31 mouse cellular contexts compared by ENCODE assay signal in the genomic region with DNA sequence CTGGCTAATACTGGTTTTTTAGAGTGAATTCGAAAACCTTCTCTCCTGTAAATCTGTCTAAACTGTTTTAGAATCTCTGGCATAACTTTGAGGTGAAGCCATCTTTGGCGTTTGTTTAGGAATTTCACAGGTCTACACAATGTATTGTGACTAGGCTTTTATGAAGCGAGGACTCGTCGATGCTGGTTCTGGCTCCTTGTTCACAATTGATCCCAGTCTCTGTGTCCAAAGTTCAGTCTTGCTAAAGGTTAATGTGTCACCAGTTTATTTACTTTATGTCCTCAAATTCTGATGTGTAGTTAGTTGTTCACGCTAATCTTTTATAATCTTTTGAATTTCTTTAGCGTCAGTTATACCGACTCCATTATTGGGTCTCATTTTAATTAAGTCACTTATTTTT. TPM values are rescaled to one million over a fixed set of nuclear protein-coding genes. Genes with fewer than 3 reads are reported as not detected.
DNase-seq lines count a peak whose midpoint lies in the region; ATAC-seq and TF ChIP-seq lines count a peak whose summit lies in the region.
"Had no signal": no experiment of that assay in that cellular context is flagged by ENCODE, and none has a peak within 500 bp of the region (broad histone marks: within the 10 kb centered on the region; RNA-seq: fewer than 3 reads in every experiment).

No protein-coding gene starts in this region.

- WGBS in kidney, adult 2 months = 61% methylated on average over 8 of the region's 8 CpGs
- 29% methylated on average over 8 of the region's 8 CpGs for WGBS in liver, adult 2 months
- WGBS in liver, embryonic 11.5 days = 81% methylated on average over 8 of the region's 8 CpGs
- 64% methylated on average over 8 of the region's 8 CpGs for WGBS in intestine, embryonic 16.5 days

- no peaks in the 10 kb centered on the region for H3K36me3 ChIP-seq in kidney, adult 2 months (ENCODE audit: control insufficient read depth, insufficient read depth, low read length)
- H3K36me3 ChIP-seq in liver, adult 2 months (ENCODE audit: control insufficient read depth, insufficient read depth, low read length) = no peaks in the 10 kb centered on the region
- no peaks in the 10 kb centered on the region for H3K36me3 ChIP-seq in liver, embryonic 11.5 days (ENCODE audit: control insufficient read depth, insufficient read depth, low read length)
- no peaks in the 10 kb centered on the region for H3K36me3 ChIP-seq in intestine, embryonic 16.5 days (ENCODE audit: control insufficient read depth, insufficient read depth, low read length)
- H3K36me3 ChIP-seq: embryonic facial prominence, embryonic 10.5 days; embryonic facial prominence, embryonic 13.5 days; forebrain, embryonic 12.5 days; forebrain, embryonic 15.5 days; G1E; heart, embryonic 12.5 days; heart, embryonic 15.5 days; hindbrain, embryonic 10.5 days; hindbrain, embryonic 13.5 days had no signal

- no peak overlapping the region for H3K4me3 ChIP-seq in kidney, adult 2 months (ENCODE audit: insufficient read depth, low read depth, low read length)
- H3K4me3 ChIP-seq in liver, adult 2 months (ENCODE audit: insufficient read depth, low read depth, low read length) = peak overlapping the region; percentile 41; the same call in 1 of the 2 replicates
- H3K4me3 ChIP-seq in liver, embryonic 11.5 days (ENCODE audit: low read depth, low read length) = no peak overlapping the region
- no peak overlapping the region for H3K4me3 ChIP-seq in intestine, embryonic 16.5 days (ENCODE audit: low read length)
- H3K4me3 ChIP-seq: embryonic facial prominence, embryonic 10.5 days; embryonic facial prominence, embryonic 13.5 days; erythroblast, embryonic 14.5 days; forebrain, embryonic 12.5 days; forebrain, embryonic 15.5 days; heart, embryonic 12.5 days; heart, embryonic 15.5 days; hindbrain, embryonic 10.5 days; hindbrain, embryonic 13.5 days had no signal

- H3K4me1 ChIP-seq in kidney, adult 2 months (ENCODE audit: control insufficient read depth, insufficient read depth, low read length) = peaks cover 4% of the 10 kb centered on the region; the same call in 1 of the 2 replicates
- peaks cover 4% of the 10 kb centered on the region for H3K4me1 ChIP-seq in liver, adult 2 months (ENCODE audit: control insufficient read depth, insufficient read depth, low read length)
- H3K4me1 ChIP-seq in liver, embryonic 11.5 days (replicated peaks; ENCODE audit: control insufficient read depth, insufficient read depth, low read length) = no peaks in the 10 kb centered on the region
- no peaks in the 10 kb centered on the region for H3K4me1 ChIP-seq in intestine, embryonic 16.5 days (ENCODE audit: control insufficient read depth, insufficient read depth, low read length)
- H3K4me1 ChIP-seq: embryonic facial prominence, embryonic 10.5 days; embryonic facial prominence, embryonic 13.5 days; forebrain, embryonic 12.5 days; forebrain, embryonic 15.5 days; heart, embryonic 12.5 days; heart, embryonic 15.5 days; hindbrain, embryonic 10.5 days had no signal

- DNase-seq in kidney, adult 2 months = peak; percentile 82
- DNase-seq in kidney, adult 11 months = no peak
- DNase-seq in liver, adult 2 months (ENCODE audit: extremely low read depth, low read depth, low spot score) = peak; percentile 96
- DNase-seq in liver, embryonic 11.5 days (ENCODE audit: low spot score) = no peak
- DNase-seq in cerebellum, adult 9-11 months = no peak
- DNase-seq: adrenal gland, adult 2 months; adrenal gland, postnatal 14 days; B cell, adult 2 months; cerebellum, adult 11 months; cerebellum, adult 2 months; cerebellum, postnatal 10 days; cerebellum, postnatal 36 days; embryo, embryonic 11 days; gastrocnemius, postnatal 25 days; heart, adult 18-20 months; heart, postnatal 10 days; heart, postnatal 36 days had no signal

- no peaks in the 10 kb centered on the region for H3K79me2 ChIP-seq in liver, adult 2 months (ENCODE audit: control insufficient read depth, insufficient read depth, low read length)

- H3K27me3 ChIP-seq in kidney, adult 2 months (replicated peaks; ENCODE audit: control insufficient read depth, insufficient read depth, low read length) = no peaks in the 10 kb centered on the region
- no peaks in the 10 kb centered on the region for H3K27me3 ChIP-seq in liver, adult 2 months (ENCODE audit: control insufficient read depth, insufficient read depth, low read length)
- H3K27me3 ChIP-seq in liver, embryonic 11.5 days (replicated peaks; ENCODE audit: control insufficient read depth, insufficient read depth, low read length) = no peaks in the 10 kb centered on the region
- H3K27me3 ChIP-seq in intestine, embryonic 16.5 days (replicated peaks; ENCODE audit: control insufficient read depth, insufficient read depth, low read length) = no peaks in the 10 kb centered on the region
- H3K27me3 ChIP-seq: CH12.LX; embryonic facial prominence, embryonic 13.5 days; forebrain, embryonic 12.5 days; forebrain, embryonic 15.5 days; heart, embryonic 12.5 days; heart, embryonic 15.5 days; hindbrain, embryonic 13.5 days had no signal

- H3K27ac ChIP-seq in kidney, adult 2 months (ENCODE audit: insufficient read depth, low read depth, low read length) = peak overlapping the region; percentile 38; the same call in 1 of the 2 replicates
- H3K27ac ChIP-seq in liver, adult 2 months (replicated peaks; ENCODE audit: insufficient read depth, low read depth, low read length) = peak overlapping the region; percentile 83
- no peak overlapping the region for H3K27ac ChIP-seq in liver, embryonic 11.5 days (ENCODE audit: low read depth, low read length)
- H3K27ac ChIP-seq in intestine, embryonic 16.5 days (ENCODE audit: low read length) = no peak overlapping the region
- H3K27ac ChIP-seq: embryonic facial prominence, embryonic 10.5 days; embryonic facial prominence, embryonic 13.5 days; forebrain, embryonic 12.5 days; forebrain, embryonic 15.5 days; heart, embryonic 15.5 days; hindbrain, embryonic 10.5 days; hindbrain, embryonic 13.5 days had no signal

- ATAC-seq in liver, embryonic 11.5 days (replicated peaks; ENCODE audit: low FRiP score) = no peak
- peak; percentile 65; the same call in 1 of the 2 replicates for ATAC-seq in intestine, embryonic 16.5 days
- ATAC-seq: forebrain, embryonic 15.5 days; hindbrain, embryonic 16.5 days had no signal

- H3K9me3 ChIP-seq in liver, embryonic 11.5 days (ENCODE audit: control insufficient read depth, low read length) = no peaks in the 10 kb centered on the region
- H3K9me3 ChIP-seq in intestine, embryonic 16.5 days (ENCODE audit: control insufficient read depth, low read length) = no peaks in the 10 kb centered on the region
- H3K9me3 ChIP-seq: embryonic facial prominence, embryonic 10.5 days; embryonic facial prominence, embryonic 13.5 days; forebrain, embryonic 12.5 days; forebrain, embryonic 15.5 days; G1E; heart, embryonic 12.5 days; heart, embryonic 15.5 days; hindbrain, embryonic 10.5 days; hindbrain, embryonic 13.5 days had no signal

- TF ChIP-seq POLR2A in kidney, adult 2 months (IDR thresholded peaks at IDR 0.05; ENCODE audit: low read depth, low read length) = no peak
- TF ChIP-seq POLR2A in liver, adult 2 months (IDR thresholded peaks at IDR 0.05; ENCODE audit: extremely low read depth, insufficient read depth, low read length) = no peak

- TF ChIP-seq CTCF in kidney, adult 2 months (conservative IDR thresholded peaks at IDR 0.05; ENCODE audit: insufficient read depth, insufficient read length, low read depth, low read length) = no peak
- no peak for TF ChIP-seq CTCF in liver, adult 2 months (IDR thresholded peaks at IDR 0.05; ENCODE audit: low read depth, low read length)

- H3K4me2 ChIP-seq in liver, embryonic 11.5 days = no peak overlapping the region
- H3K4me2 ChIP-seq in intestine, embryonic 16.5 days (ENCODE audit: low read depth, low read length) = no peak overlapping the region
- H3K4me2 ChIP-seq: embryonic facial prominence, embryonic 13.5 days; forebrain, embryonic 12.5 days; forebrain, embryonic 15.5 days; heart, embryonic 12.5 days; heart, embryonic 15.5 days; hindbrain, embryonic 13.5 days had no signal

- no peak overlapping the region for H3K9ac ChIP-seq in liver, adult 2 months (ENCODE audit: low read depth, low read length)
- H3K9ac ChIP-seq in liver, embryonic 11.5 days (ENCODE audit: low read depth, low read length) = no peak overlapping the region
- no peak overlapping the region for H3K9ac ChIP-seq in intestine, embryonic 16.5 days (ENCODE audit: low read depth, low read length)
- H3K9ac ChIP-seq: embryonic facial prominence, embryonic 13.5 days; forebrain, embryonic 12.5 days; forebrain, embryonic 15.5 days; heart, embryonic 12.5 days; heart, embryonic 15.5 days; hindbrain, embryonic 13.5 days had no signal

RNA-seq across cellular contexts. Expression of a gene that starts 29.4 kb away (rescaled TPM):
- 0.90 and 1.0 TPM in 2 replicates for polyA plus RNA-seq in kidney, adult 2 months (2012; rRNA removed)
- total RNA-seq in liver, adult 2 months (2014; rRNA removed) = 0.74 and 0.92 TPM in 2 replicates
- polyA plus RNA-seq in liver, adult 2 months (2012; rRNA removed) = 0.05 and 0.06 TPM in 2 replicates
- 0.13 and 0.32 TPM in 2 replicates for polyA plus RNA-seq in liver, embryonic 11.5 days (2014; fragmentation: Nextera tagmentation; extraction: Ambion mirVana)
- polyA plus RNA-seq in intestine, embryonic 16.5 days (2015; fragmentation: Nextera tagmentation; extraction: Ambion mirVana) = 0.76 and 1.1 TPM in 2 replicates
- total RNA-seq: CH12.LX; gastrocnemius, adult 8-10 months; gastrocnemius, postnatal 25 days had no signal
- polyA plus RNA-seq: erythroblast, embryonic 14.5 days; G1E had no signal

RNA-seq across cellular contexts. Expression of a gene that starts 29.6 kb away (rescaled TPM):
- polyA plus RNA-seq in kidney, adult 2 months (2012; rRNA removed) = 211 and 242 TPM in 2 replicates
- 38.4 and 43.8 TPM in 2 replicates for total RNA-seq in liver, adult 2 months (2014; rRNA removed)
- 42.7 and 53.3 TPM in 2 replicates for polyA plus RNA-seq in liver, adult 2 months (2012; rRNA removed)
- 14.0 and 17.7 TPM in 2 replicates for polyA plus RNA-seq in liver, embryonic 11.5 days (2014; fragmentation: Nextera tagmentation; extraction: Ambion mirVana)
- polyA plus RNA-seq in intestine, embryonic 16.5 days (2015; fragmentation: Nextera tagmentation; extraction: Ambion mirVana) = 17.3 and 19.1 TPM in 2 replicates
- total RNA-seq: CH12.LX had no signal

Comparison
In these comparisons a context has a peak if more than half of its experiments do, and no peak if none do; other contexts are left out.
1. DNase-seq: peak in kidney, adult 2 months (single experiment) and liver, adult 2 months (single experiment); none in kidney, adult 11 months (single experiment), liver, embryonic 11.5 days (single experiment) and cerebellum, adult 9-11 months (single experiment).
2. H3K27ac ChIP-seq: peak in kidney, adult 2 months (single experiment) and liver, adult 2 months (single experiment); none in liver, embryonic 11.5 days (single experiment) and intestine, embryonic 16.5 days (single experiment).